Mouse (Mus musculus) common myeloid progenitor, adult 5-6 weeks (primary cell): ENCODE data around the gene Slc12a4. TPM values are rescaled to one million over a fixed set of nuclear protein-coding genes. Genes with fewer than 3 reads are reported as not detected.

ENCODE experiments used
- ATAC-seq: replicated peaks from 2 replicates; pipeline ENCODE4 v1.8.0; 2016; ENCODE audit warnings: low read depth, mild to moderate bottlenecking, moderate TSS enrichment, inconsistent platforms; ENCODE audit not compliant: poor library complexity, severe bottlenecking
- total RNA-seq: library from RNA; stranded (forward); fragments of 200-1000, 187-1606 nt; gene quantifications from 2 replicates; pipeline ENCODE4 v1.2.3, GENCODE M21; 2017

Gene Slc12a4
- total RNA-seq, 1 experiment from 2014 or later, result 8.1 TPM

DNA sequence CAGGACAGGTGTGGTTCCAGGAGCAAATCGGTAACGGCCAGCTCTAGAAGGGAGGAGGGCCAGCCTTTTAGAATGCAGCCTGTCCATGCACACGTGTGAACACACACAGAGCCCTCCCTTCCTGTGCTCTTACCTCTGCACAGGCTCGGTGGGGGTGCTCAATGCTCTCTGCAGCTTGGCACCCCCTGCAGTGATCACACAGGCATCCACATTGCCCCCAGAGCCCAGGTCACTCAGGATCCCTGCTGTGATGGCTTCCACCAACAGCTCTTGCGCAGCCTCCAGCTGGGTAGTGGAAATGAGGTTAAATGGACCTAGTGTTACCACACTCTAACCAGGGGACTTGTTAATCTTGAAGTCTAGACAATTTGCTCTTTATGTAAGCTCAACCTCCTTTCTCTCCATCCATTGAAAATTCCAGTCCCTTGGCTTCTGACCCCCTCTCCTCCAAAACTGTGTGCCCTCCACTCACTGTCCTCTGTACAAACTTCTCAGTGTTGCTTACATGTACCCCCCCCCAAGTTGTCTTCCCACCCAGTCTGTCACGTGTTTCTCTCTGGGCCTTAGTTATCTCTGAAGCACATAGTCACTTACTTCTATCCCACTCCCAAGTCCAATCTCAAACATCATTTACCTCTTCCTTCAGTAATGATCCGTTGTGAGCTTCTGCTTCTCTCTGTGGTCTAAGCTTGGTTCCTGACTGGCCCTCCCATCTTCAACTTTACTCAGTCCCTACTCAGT, 29.9 kb downstream of the Slc12a4 start:
- ATAC-seq, result no peak

GRCm38 (mm10) chr8:105935105-105935504, 30.8 kb downstream of the Slc12a4 start:
- ATAC-seq, result peak; percentile 9

DNA sequence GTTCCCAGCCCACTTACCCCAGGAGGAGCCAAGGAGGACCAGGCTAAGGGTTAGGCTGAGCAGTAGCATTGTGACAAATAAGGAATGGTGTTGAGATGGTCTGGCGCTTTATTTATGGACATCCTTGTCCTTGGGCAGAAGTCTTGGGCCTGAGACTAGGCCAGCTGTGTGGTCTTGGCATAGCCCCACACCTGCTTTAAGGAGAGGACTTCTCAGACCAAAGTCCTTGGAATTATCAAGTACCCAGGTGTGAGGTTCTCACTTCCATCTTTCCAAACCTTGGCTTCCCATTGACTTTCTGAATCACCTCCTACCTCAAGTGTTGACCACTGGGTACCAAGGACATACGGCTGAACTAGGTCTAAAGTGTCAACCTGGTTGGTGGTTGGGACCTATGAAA, 32.1 kb downstream of the Slc12a4 start, which contains the start of gene Ctrl:
Gene Ctrl (minus strand): TSS at position 101 of the 400 bp plus-strand sequence.
- ATAC-seq, result no peak

DNA sequence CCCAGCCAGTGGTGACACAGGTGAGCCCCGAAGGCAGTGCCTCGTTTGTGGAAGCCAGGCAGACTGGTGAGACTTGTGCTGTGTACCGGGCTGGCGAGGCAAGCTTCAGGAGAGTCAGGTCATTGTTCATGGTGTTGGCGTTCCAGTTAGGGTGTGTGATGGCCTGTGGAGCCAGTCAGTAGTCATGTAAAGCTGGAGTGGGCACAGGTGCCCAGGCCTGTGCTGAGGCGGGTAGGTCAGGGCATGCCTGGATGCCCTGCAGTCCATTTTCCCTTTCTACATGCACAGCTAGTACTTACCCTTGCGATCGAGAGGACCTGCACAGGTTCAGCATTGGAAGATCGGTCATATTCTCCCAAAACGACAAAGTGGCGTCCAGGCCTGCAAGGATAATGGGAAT, 33.4 kb downstream of the Slc12a4 start:
- ATAC-seq, result no peak

- ATAC-seq, result no peak
These were observed 34.6 kb downstream of the Slc12a4 start for GRCm38 (mm10) chr8:105931271-105931670.

- peak; percentile 86 for ATAC-seq
These were observed 35.3 kb downstream of the Slc12a4 start for GRCm38 (mm10) chr8:105930602-105931001.

- no peak for ATAC-seq
These were observed 40.8 kb downstream of the Slc12a4 start for GRCm38 (mm10) chr8:105925123-105925522.

GRCm38 (mm10) chr8:105919390-105919789, 46.5 kb downstream of the Slc12a4 start:
- no peak for ATAC-seq

DNA sequence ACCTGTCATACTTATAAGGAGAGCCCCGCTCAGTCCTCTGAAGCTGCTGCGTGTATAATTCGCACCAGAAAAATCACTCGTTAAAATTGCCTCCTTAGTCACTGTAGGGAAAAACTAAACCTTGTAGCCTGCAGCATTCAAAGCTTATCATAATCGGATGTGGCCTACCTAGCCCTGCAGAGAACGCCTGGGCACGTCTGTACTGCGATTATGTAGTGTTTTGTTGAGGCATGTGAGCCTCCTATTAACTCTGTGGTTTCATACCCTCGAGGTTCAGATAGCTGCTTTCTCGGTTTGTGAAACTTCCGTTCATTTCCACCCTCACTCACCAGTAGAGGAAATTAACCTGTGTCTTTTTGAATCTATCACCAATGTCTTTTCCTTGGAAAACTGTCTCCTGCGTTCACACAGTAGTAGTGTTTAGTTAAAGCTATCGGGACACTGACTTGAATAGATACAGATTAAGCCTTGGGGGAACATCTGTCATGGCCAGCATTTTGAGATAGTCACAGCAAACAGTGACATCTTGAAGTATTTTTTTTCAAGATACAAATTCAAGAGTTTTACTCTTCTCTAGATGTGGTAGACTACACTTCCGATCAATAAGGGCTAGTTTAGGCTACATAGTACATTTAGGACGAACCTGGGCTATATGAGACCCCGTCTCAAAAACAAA, 64.8 kb downstream of the Slc12a4 start:
- ATAC-seq, result peak; percentile 73

DNA sequence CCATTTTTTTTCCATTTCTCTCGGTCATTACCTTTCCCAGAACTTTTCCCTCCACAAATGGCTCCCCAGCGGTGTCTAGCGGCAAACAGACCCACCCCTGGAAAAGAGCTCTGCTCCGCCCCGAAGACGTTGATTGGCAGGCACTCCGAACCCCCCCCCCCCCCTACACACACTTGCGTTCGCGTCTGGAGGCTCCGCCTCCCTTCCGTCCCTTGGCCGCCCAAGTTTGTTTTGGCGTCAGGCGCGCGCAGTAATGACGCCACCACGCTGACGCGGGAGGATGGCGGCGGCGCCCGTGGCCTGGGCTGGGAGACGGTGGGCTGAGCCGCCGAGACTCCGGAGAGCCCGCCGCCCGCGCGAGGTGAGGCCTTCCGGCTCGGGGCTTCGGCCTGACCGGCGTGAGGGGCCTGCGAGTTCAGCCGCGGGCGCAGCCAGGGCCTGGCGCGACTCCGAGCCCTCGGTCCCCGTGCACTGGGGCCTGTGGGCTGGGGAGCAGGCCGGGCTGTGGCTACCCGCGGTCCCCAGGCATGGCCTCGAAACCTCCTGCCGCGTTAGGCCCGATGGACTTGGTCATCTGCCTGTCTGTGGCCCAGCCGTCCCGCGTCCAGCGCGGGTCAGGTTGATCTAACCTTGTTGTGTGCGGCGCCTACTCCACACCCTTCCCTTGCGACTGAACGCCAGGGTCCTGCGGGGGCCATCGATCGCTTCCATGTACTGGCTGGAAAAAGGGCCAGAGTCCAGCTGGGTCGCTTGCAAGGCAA, 65.5 kb downstream of the Slc12a4 start, which contains the start of gene Pskh1:
Gene Pskh1 (plus strand): TSS at position 262 of the 761 bp plus-strand sequence.
- ATAC-seq, result peak; percentile 94

DNA sequence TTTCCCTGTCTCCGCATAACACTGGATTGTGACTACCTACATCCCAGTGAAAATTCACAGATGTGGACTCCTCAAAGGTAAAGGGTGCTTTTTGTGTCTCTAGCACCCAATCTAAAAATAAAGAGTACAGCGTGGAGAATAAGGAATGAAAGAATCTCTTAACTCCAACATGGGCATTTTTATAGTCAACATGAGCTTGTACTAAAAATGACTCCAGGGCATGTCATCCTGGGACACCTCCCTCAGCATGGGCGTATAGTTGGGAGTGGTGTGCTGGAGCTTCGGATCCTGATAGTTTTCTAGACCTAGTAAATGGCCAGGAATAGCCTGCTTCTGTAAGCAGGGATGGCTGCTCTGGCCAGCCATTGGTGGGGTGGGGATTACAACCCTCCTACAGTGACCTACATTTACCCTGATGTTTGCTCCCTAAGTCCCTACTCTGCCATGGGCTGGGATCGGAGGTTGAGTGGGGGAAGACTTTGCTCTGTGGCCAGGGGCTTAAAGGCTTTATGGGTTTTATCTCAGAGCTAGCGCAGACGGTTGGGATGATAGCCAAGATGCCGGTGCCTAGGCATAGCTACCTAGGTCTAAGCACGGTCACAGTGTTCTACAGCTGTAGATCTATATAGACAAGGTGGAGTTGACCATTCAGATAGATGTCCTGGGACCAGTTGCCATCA, 68.0 kb downstream of the Slc12a4 start:
- no peak for ATAC-seq

Other genes with a start within 250 kb of the Slc12a4 start
- gene Gfod2, start 207.4 kb downstream of the Slc12a4 start, total RNA-seq, result 0.92 and 3.7 TPM in 2 replicates
- 9.4 and 13.4 TPM in 2 replicates for gene Ranbp10, start 138.7 kb downstream of the Slc12a4 start, total RNA-seq
- gene Tsnaxip1, start 138.4 kb downstream of the Slc12a4 start, total RNA-seq, result not detected in 2 replicates
- gene Cenpt, start 112.8 kb downstream of the Slc12a4 start, total RNA-seq, result 13.4 and 16.9 TPM in 2 replicates
- 23.6 and 24.3 TPM in 2 replicates for gene Thap11, start 111.0 kb downstream of the Slc12a4 start, total RNA-seq
- 50.5 and 55.0 TPM in 2 replicates for gene Nutf2, start 105.5 kb downstream of the Slc12a4 start, total RNA-seq
- 32.8 and 39.7 TPM in 2 replicates for gene Edc4, start 85.2 kb downstream of the Slc12a4 start, total RNA-seq
- not detected in 2 replicates for gene Nrn1l, start 72.5 kb downstream of the Slc12a4 start, total RNA-seq
- gene Pskh1, start 65.7 kb downstream of the Slc12a4 start, total RNA-seq, result 15.6 and 23.7 TPM in 2 replicates
- gene Ctrl, start 32.2 kb downstream of the Slc12a4 start, total RNA-seq, result 0.14 and 2.7 TPM in 2 replicates
- gene Psmb10, start 27.7 kb downstream of the Slc12a4 start, total RNA-seq, result 51.3 and 62.1 TPM in 2 replicates
- gene Lcat, start 22.7 kb downstream of the Slc12a4 start, total RNA-seq, result 0.32 and 1.4 TPM in 2 replicates
- gene Dpep3, start 13.3 kb upstream of the Slc12a4 start, total RNA-seq, result not detected in 2 replicates
- gene Dus2, start 25.2 kb upstream of the Slc12a4 start, total RNA-seq, result 9.7 and 17.6 TPM in 2 replicates
- 0.41 TPM in 1 of 2 replicates, not detected in the other for gene Dpep2nb, start 39.9 kb upstream of the Slc12a4 start, total RNA-seq
- gene Ddx28, start 45.8 kb upstream of the Slc12a4 start, total RNA-seq, result 8.7 and 12.3 TPM in 2 replicates
- gene Nfatc3, start 92.7 kb upstream of the Slc12a4 start, total RNA-seq, result 37.3 and 47.8 TPM in 2 replicates
- gene Esrp2, start 170.9 kb upstream of the Slc12a4 start, total RNA-seq, result not detected in 2 replicates
- gene Pla2g15, start 184.3 kb upstream of the Slc12a4 start, total RNA-seq, result 11.2 and 13.3 TPM in 2 replicates
- gene Slc7a6, start 202.8 kb upstream of the Slc12a4 start, total RNA-seq, result 24.0 and 28.2 TPM in 2 replicates
- 36.8 and 50.1 TPM in 2 replicates for gene Slc7a6os, start 244.8 kb upstream of the Slc12a4 start, total RNA-seq
- gene Prmt7, start 244.8 kb upstream of the Slc12a4 start, total RNA-seq, result 44.0 and 51.4 TPM in 2 replicates